Mouse (Mus musculus): Measurements from ENCODE around the gene Iqsec1.

The Iqsec1 gene

DNA sequence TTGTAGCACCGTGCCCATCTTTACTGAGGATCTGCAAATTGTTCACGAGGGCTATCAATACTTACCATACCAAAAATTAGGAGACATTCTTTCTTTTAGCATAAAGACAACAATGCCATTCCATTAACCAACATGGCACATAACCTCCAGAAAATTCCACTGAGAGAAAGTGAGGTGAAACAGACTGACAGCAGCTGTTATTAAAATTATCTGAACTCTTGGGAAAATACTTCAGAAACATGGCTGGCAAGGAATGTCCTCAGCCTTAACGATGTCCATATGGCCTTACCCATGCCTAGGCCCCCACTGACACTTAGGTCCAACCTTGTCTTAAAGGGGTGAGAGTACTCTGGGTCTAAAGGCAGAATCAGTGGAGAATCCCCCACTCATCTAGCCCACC is 260.7 kb downstream of the Iqsec1 start:
- no peak for DNase-seq (ENCODE audit: low spot score in 2 of 2)

DNA sequence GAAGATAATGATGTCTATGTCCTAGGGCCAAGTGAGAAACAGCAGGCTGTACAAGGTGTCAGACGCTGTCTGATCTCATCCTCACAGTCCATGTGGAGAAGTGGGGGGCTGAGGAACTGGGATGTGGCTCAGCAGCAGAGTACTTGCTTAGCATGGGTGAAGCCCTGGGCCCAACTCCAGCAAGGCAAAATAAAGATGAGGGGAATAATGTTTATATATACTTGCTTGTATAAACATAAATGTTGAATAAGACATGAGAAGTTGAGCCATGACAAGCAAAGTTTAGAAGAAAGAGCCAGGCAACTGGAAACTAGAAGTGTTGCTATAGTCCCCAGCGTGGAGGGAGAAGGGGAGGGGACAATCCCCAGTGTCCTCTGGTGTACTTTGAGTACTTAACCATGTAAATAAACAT is 261.8 kb downstream of the Iqsec1 start:
- no peak for DNase-seq (ENCODE audit: low spot score in 2 of 2)

DNA sequence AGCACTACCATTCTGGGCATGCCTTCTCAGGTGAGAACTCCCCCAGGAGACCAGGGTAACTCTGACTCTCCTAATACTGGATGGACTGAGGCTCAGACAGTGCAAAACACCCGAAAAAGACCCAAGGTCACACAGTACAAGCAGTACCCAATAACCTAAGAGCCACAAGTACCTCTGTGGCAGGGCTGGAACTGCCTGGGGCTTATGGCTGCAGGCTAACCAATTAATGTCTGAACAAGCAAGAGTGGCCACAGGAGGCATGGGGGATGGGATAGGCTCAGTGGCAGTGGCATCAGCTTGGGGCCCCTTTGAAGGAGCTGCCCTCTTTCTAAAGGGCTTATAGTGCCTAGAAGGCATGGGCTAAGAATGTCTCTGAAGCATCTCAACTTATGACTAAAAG is 263.0 kb downstream of the Iqsec1 start:
- DNase-seq (ENCODE audit: low spot score in 2 of 2), result no peak

DNA sequence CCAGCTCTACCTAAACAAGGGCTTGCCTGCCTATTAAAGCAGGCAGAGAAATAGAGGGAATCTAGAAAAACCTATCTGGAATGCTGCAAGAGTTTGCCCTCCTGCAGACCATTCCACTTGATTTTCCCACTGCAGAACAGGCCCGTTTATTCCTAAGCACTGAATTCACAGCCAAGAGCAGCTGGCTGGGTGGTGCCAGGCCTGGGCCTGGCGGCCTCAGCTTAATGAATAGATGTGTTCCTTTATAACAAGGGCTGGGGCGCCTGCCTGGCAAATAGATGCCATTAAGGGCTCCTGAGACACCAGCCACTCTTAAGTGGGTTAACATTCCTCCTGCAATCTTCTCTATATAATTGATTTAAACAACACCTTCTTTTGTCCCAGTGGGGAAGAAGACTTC is 265.5 kb downstream of the Iqsec1 start:
- DNase-seq (ENCODE audit: low spot score in 2 of 2), result no peak

DNA sequence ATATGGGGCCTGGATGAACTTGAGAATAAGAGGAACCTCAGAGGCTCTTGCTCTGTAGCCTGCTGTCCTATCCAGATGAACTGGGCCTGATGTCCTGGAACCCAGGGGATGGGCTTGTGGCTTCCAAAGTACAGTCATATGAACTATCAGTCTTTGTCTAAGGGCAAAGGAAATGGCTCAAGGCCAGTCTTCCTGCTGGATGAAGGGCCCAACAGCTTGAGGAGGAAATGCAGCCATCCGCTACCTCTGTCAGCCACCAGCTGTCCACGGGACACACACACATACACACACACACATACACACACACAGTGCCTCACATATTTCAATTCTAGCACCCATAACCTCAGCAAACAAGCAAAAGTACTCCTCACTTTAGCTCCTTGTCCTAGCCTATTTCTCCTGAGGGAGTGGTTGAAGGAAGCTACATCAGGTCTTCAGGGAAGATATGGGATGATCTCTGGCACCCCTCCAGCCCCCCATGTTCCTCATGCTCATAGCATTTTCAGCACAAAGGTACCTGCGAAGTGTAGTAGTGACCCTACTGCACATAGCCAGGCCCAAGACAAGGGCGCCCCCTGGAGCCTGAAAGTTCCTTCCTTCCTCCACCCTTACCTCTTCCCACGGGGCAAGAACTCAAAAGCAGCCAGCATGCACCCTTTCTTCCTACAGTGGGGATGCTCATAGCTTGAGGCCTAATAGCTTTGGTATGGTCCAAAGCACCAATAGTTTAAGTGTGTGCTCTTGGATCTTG is 267.3 kb downstream of the Iqsec1 start:
- no peak for DNase-seq (ENCODE audit: low spot score in 2 of 2)

DNA sequence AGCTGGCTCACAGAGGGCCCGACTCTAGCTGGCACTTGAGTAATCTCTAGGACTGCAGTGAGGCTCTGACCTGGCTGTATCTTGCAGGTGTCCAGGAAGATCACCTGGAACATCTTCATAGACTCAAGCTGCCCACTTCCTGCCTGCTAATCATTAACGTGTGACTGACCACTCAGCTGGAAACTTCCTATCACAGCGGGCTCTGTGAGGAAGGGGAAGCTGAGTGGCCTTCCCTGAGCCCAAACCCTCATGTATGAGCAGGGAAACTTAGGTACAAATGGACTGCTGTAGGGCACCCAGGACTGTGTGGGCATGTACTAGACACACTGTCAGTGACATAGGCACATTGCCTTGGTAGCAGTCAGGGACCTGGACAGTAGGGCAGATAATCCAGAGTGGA is 268.3 kb downstream of the Iqsec1 start:
- no peak for DNase-seq (ENCODE audit: low spot score in 2 of 2)

DNA sequence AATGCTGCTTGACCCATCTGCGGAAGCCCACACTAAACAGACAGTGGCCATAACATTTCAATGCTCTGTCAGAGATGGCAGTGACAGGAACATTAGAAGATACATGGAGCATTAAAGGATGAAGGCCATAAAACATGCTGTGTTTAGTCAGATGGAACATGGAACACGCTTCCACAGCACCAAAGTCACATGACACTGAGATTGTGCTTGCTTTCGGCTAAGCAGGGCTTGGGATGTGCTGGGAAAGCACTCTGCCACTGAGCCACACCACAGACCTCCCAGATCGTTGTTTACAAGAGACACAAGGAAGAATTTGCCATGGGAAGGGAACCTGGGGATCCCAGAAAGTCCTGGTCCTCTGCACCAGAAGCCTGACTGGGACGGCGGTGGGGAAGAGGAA is 269.1 kb downstream of the Iqsec1 start:
- DNase-seq (ENCODE audit: low spot score in 2 of 2), result no peak

DNA sequence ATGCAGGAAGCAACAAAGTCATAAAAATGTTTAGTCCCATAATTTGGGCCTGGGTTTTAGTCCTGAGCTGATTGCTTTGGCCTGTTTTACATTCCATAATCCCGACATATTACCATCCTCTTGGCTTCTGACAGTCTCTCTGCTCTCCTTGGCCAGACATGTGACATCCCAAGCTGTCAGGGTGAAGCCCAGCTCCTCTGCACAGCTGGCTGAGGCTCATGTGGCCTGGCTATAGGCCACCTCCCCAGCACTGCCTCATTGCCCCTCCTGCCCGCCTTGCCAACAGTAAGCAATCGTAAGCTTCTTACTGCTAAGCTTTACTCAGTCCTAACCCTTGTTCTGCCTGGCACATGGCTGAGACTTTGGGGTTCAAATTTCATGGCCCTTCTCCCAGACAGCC is 270.0 kb downstream of the Iqsec1 start:
- DNase-seq (ENCODE audit: low spot score in 2 of 2), result no peak

DNA sequence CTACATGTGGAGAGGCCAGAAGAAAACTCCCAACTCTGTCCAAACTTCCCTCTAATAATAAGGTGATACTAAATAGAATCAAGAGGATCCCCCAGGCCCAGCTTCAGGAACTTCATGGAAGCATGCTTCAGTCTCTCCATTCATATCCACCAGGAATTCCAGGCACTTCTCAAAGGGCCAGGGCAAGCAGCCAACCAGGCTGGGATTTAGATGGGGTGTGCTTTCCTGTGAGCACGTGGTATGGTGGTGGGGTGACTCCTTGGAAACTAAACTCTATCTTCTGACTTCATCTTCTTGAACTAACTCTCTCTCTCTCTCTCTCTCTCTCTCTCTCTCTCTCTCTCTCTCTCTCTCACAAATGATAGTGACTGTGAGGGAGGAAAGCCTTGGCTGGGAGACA is 270.8 kb downstream of the Iqsec1 start:
- no peak for DNase-seq (ENCODE audit: low spot score in 2 of 2)

DNA sequence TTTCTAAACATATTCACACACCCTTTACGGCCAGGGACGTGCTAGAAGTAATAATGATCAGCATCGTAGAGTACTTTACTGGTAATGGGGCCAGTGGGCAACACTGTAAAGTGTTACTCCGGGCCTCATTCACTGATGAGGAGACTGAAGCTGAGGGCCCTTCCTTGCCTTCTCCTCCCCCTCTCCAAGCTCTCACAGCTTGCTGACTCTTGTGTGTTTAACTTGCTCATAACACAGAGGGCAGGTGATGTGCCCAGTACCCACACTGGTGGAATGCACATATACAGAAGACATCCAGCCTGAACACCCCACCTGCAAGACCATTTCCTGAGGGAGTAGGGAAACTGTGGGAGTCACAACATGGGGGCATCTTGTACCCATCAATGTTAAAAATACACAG is 271.6 kb downstream of the Iqsec1 start:
- DNase-seq (ENCODE audit: low spot score in 2 of 2), result no peak

DNA sequence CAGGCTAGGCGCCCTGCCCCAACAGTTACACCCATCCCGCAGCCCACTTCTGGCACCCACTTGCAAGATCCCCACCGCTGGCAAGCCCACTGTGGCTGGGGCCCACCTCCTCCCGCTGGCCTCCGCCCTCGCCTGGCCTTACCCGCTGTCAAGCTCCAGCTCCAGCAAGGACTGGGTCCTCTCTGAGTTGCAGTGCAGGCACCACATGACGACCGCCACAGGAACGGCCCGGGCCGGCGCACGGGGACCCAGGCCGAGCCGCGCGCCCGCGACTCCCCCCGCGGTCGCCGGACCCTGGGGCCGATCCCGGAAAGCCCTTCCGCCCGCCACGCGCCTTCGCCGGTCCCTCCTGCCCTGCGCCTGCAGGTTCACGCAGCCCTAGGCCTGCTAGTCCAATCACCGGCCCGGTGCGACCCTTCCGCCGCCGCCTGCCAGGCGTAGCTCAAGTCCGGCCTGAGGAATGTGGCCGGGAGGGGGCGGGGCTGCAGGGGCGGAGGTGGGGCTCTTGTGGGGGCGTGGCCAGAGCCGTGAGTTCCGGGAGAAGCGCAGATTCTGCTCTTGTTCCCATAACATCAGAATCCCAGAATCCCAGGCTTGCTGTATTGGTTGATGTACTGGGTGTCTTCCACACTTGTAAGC is 272.3 kb downstream of the Iqsec1 start:
- no peak for DNase-seq (ENCODE audit: low spot score in 2 of 2)

DNA sequence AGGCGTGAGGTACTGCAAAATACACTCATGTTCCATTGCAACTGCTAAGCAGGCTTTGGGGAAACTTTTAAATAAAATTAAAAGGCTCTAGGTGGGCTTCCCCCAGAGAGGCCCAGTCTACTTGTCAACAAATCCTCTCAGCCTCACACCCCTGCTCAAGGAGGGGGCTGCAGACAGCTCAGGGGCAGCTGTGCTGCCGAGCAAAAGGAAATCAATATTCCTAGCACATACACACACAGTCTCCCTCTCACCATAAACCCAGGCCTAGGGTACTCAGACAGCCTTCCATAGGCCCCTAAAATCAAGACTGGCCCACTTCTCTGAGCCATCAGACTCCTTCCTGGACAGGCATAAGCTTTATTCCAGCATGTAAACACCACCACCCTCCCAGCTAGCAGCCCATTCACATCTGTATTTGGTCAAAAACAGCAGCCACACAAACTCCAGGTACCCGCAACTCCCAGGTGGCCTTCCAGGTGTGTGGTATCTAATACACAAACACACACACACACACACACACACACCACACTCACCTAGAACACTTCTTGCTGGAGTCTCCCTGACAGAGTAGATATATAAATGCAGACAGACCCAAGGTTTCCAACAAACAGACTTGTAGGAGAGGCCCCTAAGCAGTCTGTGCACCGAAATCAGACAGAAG is 273.1 kb downstream of the Iqsec1 start:
- DNase-seq (ENCODE audit: low spot score in 2 of 2), result no peak

DNA sequence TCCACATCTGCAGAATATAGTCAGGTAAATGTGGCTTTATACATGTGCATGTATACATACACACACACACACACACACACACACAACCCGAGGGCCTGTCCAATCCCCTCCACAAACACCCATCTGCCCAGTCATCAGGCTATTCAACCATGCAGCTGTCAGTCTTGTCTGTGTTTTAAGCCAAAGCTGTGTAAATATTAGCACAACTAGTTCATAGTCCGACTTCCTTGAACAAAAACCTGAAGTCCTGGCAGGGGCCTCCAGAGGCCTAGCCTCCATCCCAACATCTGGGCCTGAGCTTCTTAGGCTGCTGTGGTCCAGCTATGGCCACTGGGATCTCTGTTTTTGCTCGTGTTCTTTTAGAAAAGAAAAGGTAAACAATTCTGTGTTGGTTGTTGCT is 274.8 kb downstream of the Iqsec1 start:
- DNase-seq (ENCODE audit: low spot score in 2 of 2), result no peak

DNA sequence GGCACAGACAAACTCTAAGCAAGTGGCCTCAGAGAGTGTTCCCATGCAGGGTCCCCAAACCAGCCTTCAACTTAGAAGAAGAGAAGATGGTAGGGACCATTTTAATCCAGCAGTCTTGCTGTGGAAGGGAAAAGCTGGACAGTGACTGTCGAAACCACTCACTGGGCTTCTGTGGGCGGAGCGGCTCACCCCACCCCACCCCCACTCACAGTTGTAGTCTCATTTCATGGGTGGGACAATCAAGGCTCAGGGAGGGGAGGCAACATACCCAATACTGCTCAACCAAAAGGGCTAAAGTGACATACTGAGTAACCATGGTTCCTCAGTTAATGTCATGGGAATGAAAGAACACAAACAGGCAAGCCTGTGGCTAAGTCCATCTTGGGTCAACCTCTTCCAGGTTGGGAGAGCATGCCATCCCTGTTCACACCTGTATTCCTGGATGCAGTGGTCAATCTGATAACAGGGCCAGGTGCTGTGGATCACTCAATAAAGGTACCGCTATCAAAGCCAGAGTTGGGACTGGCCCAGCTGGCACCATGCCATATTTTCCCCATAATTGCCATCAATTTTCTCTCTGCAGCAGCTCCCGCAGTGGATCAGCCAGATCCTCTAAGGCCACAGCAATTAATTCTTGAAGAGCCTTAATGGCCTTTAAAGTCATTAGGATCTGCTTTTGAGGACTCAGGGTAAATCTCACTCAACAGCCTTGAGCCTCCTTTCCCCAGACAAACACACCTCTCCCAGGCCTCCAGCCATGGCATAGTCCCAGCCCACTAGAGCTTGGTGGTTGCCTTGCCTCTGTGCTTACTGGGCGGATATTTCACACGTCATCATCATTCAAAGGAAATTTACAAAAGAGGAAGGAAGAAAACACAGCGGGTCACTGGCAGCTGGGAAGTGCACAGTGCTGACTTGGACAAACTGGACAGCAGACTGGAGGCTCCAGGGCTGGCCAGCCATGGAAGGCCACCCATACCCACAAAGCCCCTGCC is 275.7 kb downstream of the Iqsec1 start:
- DNase-seq (ENCODE audit: low spot score in 2 of 2), result no peak

DNA sequence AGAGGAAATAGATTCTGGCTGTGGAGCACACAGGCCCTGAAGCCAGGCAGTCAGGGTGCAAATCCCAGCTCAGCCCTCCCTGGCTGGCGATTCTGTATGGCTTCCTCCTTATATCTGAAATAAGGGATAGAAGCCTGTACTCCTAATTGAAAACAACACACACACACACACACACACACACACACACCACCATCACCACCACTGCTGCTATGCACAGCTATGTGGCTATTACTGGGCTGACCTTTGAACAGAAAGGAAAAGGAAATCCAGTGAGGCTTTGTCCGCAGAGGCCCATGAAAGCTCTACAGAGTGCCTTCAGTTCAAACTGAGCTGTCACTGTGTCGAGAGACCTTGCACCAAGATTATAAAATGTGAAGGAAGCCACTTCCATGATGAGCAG is 276.4 kb downstream of the Iqsec1 start:
- no peak for DNase-seq (ENCODE audit: low spot score in 2 of 2)

DNA sequence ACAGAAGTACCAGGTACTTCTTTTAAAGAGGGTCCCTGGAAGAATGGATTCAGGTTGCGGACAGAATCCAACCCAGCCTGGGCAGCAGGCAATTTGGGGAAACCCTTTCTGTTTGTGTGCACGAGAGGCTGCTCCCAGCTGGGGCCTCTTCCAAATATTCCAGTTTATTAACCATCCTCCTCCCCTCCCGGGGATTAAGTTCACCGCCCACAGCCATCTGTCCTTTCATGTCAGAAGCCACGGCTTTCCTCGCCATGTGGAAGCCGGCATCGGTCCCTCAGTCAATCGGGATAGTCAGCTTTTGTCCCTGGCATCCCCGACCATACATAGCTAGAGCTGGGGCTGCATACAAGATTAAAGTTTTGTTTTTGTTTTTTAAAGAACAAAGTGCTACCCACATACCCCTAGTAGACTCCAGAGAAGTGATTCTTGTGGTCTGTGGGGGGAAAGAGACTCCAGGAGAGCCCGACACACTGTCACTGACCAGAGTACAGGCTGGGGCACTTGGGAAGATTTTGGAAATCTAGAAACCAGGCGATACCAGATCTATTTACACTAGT is 276.9 kb downstream of the Iqsec1 start:
- no peak for DNase-seq (ENCODE audit: low spot score in 2 of 2)

DNA sequence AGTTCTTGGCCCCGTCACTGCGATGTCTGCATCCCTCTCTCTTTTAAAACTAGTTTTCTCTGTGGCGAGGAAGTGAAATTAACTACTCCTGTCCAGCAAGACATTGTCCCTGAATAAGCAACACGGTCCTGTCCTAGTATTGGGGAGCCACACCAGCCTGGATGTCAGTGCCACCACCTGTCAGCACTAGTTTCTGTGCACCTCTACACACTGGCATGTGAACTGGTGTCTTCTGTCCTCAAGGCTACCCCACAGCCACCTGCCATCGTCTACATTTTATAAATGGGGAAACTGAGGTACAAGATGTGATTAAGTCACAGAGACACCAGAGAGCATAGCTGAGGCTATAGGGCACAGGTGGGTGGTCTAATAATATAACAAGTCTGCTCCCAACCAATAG is 277.7 kb downstream of the Iqsec1 start:
- no peak for DNase-seq (ENCODE audit: low spot score in 2 of 2)

DNA sequence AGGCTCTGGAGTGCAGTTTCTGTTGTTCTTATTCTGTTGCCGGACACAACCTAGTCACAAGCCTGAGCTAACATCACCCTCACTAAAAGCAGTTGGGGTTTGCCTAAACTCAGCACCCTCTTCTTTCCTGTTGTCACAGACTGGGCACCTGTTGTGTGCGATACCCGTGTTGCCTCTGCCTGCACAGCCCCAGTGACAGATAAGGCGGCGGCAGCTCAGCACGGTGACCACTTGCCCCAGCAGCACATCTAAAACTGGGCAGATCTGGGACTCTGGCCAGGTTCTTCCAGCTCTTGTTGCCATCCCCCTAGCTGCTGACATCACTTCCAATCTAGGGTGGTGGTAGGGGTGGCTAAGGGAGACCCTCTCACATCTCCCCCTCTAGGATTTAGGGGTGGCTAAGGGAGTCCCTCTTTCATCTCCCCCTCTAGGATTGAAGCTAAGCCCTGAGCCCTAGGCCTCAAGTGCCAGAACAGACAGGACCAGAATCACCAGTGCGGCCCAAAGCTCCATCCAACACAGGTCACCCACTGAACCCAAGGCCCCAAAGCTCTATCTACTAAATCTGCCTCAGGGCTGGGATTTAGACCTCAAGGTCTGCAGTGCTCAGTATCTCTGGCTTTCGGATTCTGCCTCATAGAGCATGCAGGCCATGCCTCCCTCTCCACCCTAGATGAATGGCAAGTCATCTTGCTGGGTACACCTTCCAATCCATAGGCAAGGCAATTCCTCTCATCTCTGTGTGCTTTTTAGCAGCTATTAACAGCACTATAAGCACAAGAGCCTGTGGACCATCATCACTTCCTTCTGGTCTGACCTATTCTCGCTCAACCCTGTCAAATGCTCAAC is 278.3 kb downstream of the Iqsec1 start:
- no peak for DNase-seq (ENCODE audit: low spot score in 2 of 2)

DNA sequence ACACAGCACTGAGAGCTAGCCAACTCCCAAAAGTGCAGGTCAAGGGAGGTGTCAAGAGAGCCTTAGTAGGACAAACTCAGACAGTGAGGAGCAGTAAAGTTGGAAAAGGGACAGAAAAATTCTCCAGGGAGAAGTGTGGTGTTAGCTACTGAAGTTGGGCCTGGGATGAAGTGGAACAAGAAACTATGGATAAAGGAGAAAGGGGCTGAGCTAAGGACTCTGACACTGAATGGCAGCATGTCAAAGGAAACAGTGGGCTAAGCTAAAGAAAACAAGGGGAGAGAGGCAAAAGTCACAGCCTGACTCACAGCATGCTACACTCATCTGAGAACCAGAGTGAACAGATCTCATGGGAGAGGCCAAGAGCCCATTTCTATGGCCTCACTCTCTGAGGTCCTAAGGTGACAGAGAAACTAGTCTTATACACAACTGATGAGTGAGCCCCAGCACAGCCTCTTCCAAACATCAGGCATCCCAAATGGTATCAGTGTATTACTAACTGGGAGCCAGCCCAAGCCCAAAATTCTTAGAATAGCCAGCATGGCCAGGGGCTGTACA is 280.3 kb downstream of the Iqsec1 start:
- no peak for DNase-seq (ENCODE audit: low spot score in 2 of 2)

DNA sequence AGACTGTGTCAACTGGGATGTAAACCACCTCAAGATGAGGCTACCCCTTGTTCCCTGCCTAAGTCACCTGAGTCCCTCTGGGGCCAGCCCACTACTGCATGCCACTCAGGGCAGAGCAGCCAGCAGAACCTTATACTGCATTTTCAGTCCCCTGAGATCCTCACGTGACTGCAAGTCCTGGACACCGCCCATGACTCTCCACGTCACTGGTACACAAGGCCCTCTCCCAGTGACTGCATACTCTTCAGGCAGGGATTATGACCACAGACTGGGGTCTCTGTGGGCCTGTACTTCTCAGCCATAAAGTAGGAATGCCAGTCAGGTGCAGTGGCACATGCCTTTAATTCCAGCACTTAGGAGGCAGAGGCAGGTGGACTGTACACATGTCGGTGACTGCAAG is 281.3 kb downstream of the Iqsec1 start:
- DNase-seq (ENCODE audit: low spot score in 2 of 2), result no peak
